Mouse (Mus musculus) CH12.LX (cell line): ENCODE measurements around the gene Gstt4. TPM values are rescaled to one million over a fixed set of nuclear protein-coding genes. Genes with fewer than 3 reads are reported as not detected.

Source experiments
- DNase-seq: peaks from one replicate; pipeline ENCODE4 v3.0.0-alpha.2; 2013; ENCODE audit errors: extremely low read depth
- H3K27ac ChIP-seq: 2 replicates; pipeline ENCODE4 v1.5.1; 2012; ENCODE audit warnings: low read depth, mild to moderate bottlenecking, control low read depth, moderate library complexity; ENCODE audit not compliant: insufficient read depth
- H3K27me3 ChIP-seq: replicated peaks from 2 replicates; pipeline ENCODE3; 2012; ENCODE audit warnings: inconsistent platforms
- H3K36me3 ChIP-seq, 2 experiments: replicated peaks in 1 of 2; 2 replicates each; pipeline versions ENCODE3 to v1.6.1; 2012; ENCODE audit warnings: inconsistent platforms in 1 of 2, low read length in 1 of 2, mild to moderate bottlenecking in 1 of 2, mixed read lengths in 1 of 2, moderate library complexity in 1 of 2; ENCODE audit not compliant: control insufficient read depth in 1 of 2, insufficient read depth in 1 of 2
- H3K4me1 ChIP-seq, 2 experiments: 2 replicates each; pipeline ENCODE4 v1.6.1; 2012; ENCODE audit warnings: inconsistent platforms in 1 of 2, moderate library complexity in 1 of 2; ENCODE audit not compliant: insufficient read depth in 2 of 2, control insufficient read depth in 1 of 2
- H3K4me2 ChIP-seq: 2 replicates; pipeline ENCODE4 v1.6.1; 2012; ENCODE audit warnings: low read depth, mild to moderate bottlenecking, control low read depth; ENCODE audit not compliant: poor library complexity, insufficient read depth, severe bottlenecking
- H3K4me3 ChIP-seq, 3 experiments: fragments of 150-350 bp in 1 of 3; sonication (generic) in 1 of 3; replicated peaks in 1 of 3; 2 replicates each; pipeline versions ENCODE3 to v1.5.1; 2011 to 2012; ENCODE audit warnings: low read depth in 2 of 3, low read length in 2 of 3, mild to moderate bottlenecking in 2 of 3, moderate library complexity in 2 of 3, control low read depth in 1 of 3, improper control_type of control experiment in 1 of 3, inconsistent platforms in 1 of 3, mixed read lengths in 1 of 3; ENCODE audit not compliant: poor library complexity in 1 of 3
- H3K79me2 ChIP-seq: replicated peaks from 2 replicates; pipeline ENCODE4 v1.6.1; 2012; ENCODE audit warnings: mild to moderate bottlenecking, moderate library complexity; ENCODE audit not compliant: control insufficient read depth, poor library complexity, insufficient read depth, severe bottlenecking; ENCODE audit errors: extremely low read depth
- H3K9ac ChIP-seq: 2 replicates; pipeline ENCODE4 v1.6.1; 2012; ENCODE audit warnings: low read depth, mild to moderate bottlenecking, control low read depth, moderate library complexity; ENCODE audit not compliant: insufficient read depth
- H3K9me3 ChIP-seq: replicated peaks from 2 replicates; pipeline ENCODE3; 2012; ENCODE audit warnings: low read length, inconsistent platforms, mixed read lengths
- BHLHE40 ChIP-seq: IDR thresholded peaks from 2 replicates; pipeline ENCODE4 v1.6.1; 2011; ENCODE audit warnings: mild to moderate bottlenecking, low read depth, low read length, improper control_type of control experiment
- CHD2 ChIP-seq: IDR thresholded peaks from 2 replicates; pipeline ENCODE4 v1.6.1; 2011; ENCODE audit warnings: low read length, improper control_type of control experiment
- E2F4 ChIP-seq: IDR thresholded peaks from 2 replicates; pipeline ENCODE4 v1.6.1; 2011; ENCODE audit warnings: low read depth, low read length, improper control_type of control experiment; ENCODE audit not compliant: insufficient replicate concordance
- ELF1 ChIP-seq: IDR thresholded peaks from 2 replicates; pipeline ENCODE4 v1.6.1; 2014; ENCODE audit warnings: low read depth, mild to moderate bottlenecking, inconsistent platforms, low read length, improper control_type of control experiment
- ETS1 ChIP-seq: conservative IDR thresholded peaks from 2 replicates; pipeline ENCODE4 v1.6.1; 2012; ENCODE audit warnings: low read depth, mild to moderate bottlenecking, inconsistent platforms, low read length, improper control_type of control experiment, moderate library complexity
- IRF4 ChIP-seq: IDR thresholded peaks from 2 replicates; pipeline ENCODE4 v1.6.1; 2014; ENCODE audit warnings: low read depth, mild to moderate bottlenecking, inconsistent platforms, low read length, improper control_type of control experiment
- MAX ChIP-seq: IDR thresholded peaks from 2 replicates; pipeline ENCODE4 v1.6.1; 2011; ENCODE audit warnings: low read length, improper control_type of control experiment
- MAZ ChIP-seq: IDR thresholded peaks from 2 replicates; pipeline ENCODE4 v1.6.1; 2012; ENCODE audit warnings: low read depth, mild to moderate bottlenecking, inconsistent platforms, low read length, improper control_type of control experiment, moderate library complexity
- MEF2A ChIP-seq: IDR thresholded peaks from 2 replicates; pipeline ENCODE4 v1.6.1; 2014; ENCODE audit warnings: low read depth, mild to moderate bottlenecking, inconsistent platforms, low read length, improper control_type of control experiment, borderline replicate concordance
- MXI1 ChIP-seq: IDR thresholded peaks from 2 replicates; pipeline ENCODE4 v1.6.1; 2011; ENCODE audit warnings: mild to moderate bottlenecking, low read depth, low read length, improper control_type of control experiment
- MYC ChIP-seq: IDR thresholded peaks from 2 replicates; pipeline ENCODE4 v1.6.1; 2011; ENCODE audit warnings: low read depth, mild to moderate bottlenecking, improper control_type of control experiment, low read length
- POLR2AphosphoS2 ChIP-seq: IDR thresholded peaks from 2 replicates; pipeline ENCODE4 v1.6.1; 2011; ENCODE audit warnings: low read depth, low read length, improper control_type of control experiment
- RAD21 ChIP-seq: IDR thresholded peaks from 2 replicates; pipeline ENCODE4 v1.6.1; 2011; ENCODE audit warnings: low read depth, mild to moderate bottlenecking, low read length, improper control_type of control experiment, moderate library complexity
- RCOR1 ChIP-seq: conservative IDR thresholded peaks from 2 replicates; pipeline ENCODE4 v1.6.1; 2012; ENCODE audit warnings: low read depth, mild to moderate bottlenecking, inconsistent platforms, low read length, improper control_type of control experiment
- SIN3A ChIP-seq: IDR thresholded peaks from 2 replicates; pipeline ENCODE4 v1.6.1; 2012; ENCODE audit warnings: low read length, improper control_type of control experiment, inconsistent platforms
- TBP ChIP-seq: conservative IDR thresholded peaks from 2 replicates; pipeline ENCODE4 v1.6.1; 2011; ENCODE audit warnings: low read depth, low read length, improper control_type of control experiment
- TCF12 ChIP-seq: IDR thresholded peaks from 2 replicates; pipeline ENCODE4 v1.6.1; 2014; ENCODE audit warnings: low read depth, mild to moderate bottlenecking, inconsistent platforms, low read length, improper control_type of control experiment
- USF2 ChIP-seq: conservative IDR thresholded peaks from 2 replicates; pipeline ENCODE4 v1.6.1; 2011; ENCODE audit warnings: low read depth, low read length, improper control_type of control experiment
- dilution Hi-C: fragments of 300-500 bp; cut with MboI; formaldehyde crosslinking; loops from 2 replicates; pipeline ENCODE4 v1.14.3; 2020; ENCODE audit warnings: low sequenced_read_pairs; ENCODE audit not compliant: extremely low pct_unique_long_range_greater_than_20kb, extremely low pct_ligation_motif_present
- in situ Hi-C: fragments of 300-500 bp; cut with MboI; formaldehyde crosslinking; loops from 3 replicates; pipeline ENCODE4 v1.14.3; 2019; ENCODE audit warnings: low sequenced_read_pairs, low pct_ligation_motif_present, low pct_unique_long_range_greater_than_20kb, mixed read lengths
- polyA plus RNA-seq: library from polyadenylated mRNA; unstranded; fragments of >175 nt; gene quantifications from 2 replicates; pipeline ENCODE4 v1.2.1, GENCODE M21; 2012; ENCODE audit warnings: low read depth; ENCODE audit not compliant: insufficient read length
- total RNA-seq, 2 experiments: library from RNA; depleted of rRNA; stranded (reverse); fragments of 300-350 nt in 1 of 2; fragments of >200 nt in 1 of 2; gene quantifications; 2 replicates each; pipeline ENCODE4 v1.2.3; 2012 to 2014

Gstt4 gene
- total and polyA plus RNA-seq, 3 experiments = 0.21 to 0.80 (median 0.42) TPM

DNA sequence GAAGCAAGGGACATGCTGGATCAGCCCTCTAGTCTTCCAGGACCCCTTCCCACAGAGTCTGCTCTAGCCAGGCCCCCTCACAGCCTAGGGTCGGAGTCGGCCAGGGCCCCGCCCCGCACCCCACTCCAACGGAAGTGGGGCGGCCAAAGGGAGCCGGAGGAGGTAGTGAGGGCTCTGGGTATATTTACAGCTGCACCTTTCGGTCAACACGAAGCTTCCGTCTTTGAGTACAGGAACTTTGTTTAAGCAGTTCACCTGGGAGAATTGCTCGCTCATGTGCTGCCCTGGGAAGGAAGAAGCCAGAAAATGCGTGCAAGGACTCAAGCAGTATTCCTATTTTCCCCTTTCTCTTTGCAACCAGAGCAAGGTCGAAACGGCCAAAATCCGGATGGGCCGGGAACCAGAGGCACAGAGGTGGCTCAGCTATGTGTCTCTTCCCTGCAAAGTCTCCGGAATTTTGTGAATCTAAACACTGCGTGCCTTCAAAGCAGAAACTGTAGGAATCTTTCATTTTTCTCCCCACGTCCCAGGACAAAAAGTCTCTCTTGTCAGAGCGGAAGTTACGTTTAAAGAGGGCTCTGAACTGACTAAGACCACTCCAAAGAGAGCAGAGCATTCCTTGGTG lies 11.2 kb upstream of the Gstt4 start:
- dilution Hi-C loops (no loop called here), in situ Hi-C loops (loop anchor here (10.0 kb wide), 1 partner anchor 249 kb away; the partner anchor contains the start of gene Ggt5)
- no peaks in the 10 kb centered on the region for H3K9me3 ChIP-seq
- no peaks in the 10 kb centered on the region for H3K79me2 ChIP-seq
- peaks cover 0 to 2% of the 10 kb centered on the region in 2 experiments for H3K36me3 ChIP-seq
- H3K4me2 ChIP-seq = peak overlapping the region; percentile 86
- peak overlapping the region; percentile 83 for H3K9ac ChIP-seq
- TF ChIP-seq E2F4 (no peak), MAZ (peak; percentile 47; the same call in 1 of the 2 replicates), MEF2A (peak; percentile 32; the same call in 1 of the 2 replicates), POLR2AphosphoS2 (0 out of 2 replicates have a peak, but pooled peaks have one; percentile 46), MYC (no peak), IRF4 (peak; percentile 8; the same call in 1 of the 2 replicates), MXI1 (no peak; the same call in 1 of the 2 replicates), ELF1 (peak; percentile 64), USF2 (no peak), RAD21 (no peak), CHD2 (peak; percentile 64), ETS1 (0 out of 2 replicates have a peak, but pooled peaks have one; percentile 21), BHLHE40 (peak; percentile 46; the same call in 1 of the 2 replicates), RCOR1 (0 out of 2 replicates have a peak, but pooled peaks have one; percentile 24), SIN3A (peak; percentile 83; the same call in 1 of the 2 replicates), TCF12 (peak; percentile 70), TBP (0 out of 2 replicates have a peak, but pooled peaks have one; percentile 33), MAX (0 out of 2 replicates have a peak, but pooled peaks have one; percentile 39)
- TF ChIP-seq, all 38 proteins: peak for 13
- no peaks in the 10 kb centered on the region for H3K27me3 ChIP-seq
- H3K4me3 ChIP-seq = peak overlapping the region; percentile 61 to 79 (median 73)
- peak overlapping the region; percentile 92 for H3K27ac ChIP-seq
- H3K4me1 ChIP-seq = peaks cover 3 to 40% of the 10 kb centered on the region in 2 experiments; a peak in 2 of 4 replicates
- peak; percentile 58 for DNase-seq
